Mouse (Mus musculus) layer of hippocampus, postnatal 14 days (tissue): ENCODE data around the gene Lrfn2. TPM values are rescaled to one million over a fixed set of nuclear protein-coding genes. Genes with fewer than 3 reads are reported as not detected.

Experiments
- DNase-seq, 2 experiments: peaks; one replicate each; pipeline ENCODE4 v3.0.0; 2021 to 2022; ENCODE audit warnings: low spot score in 2 of 2, mixed read lengths in 1 of 2
- microRNA-seq, 2 experiments: library from miRNA; unstranded; fragments of <30 nt; microRNA quantifications; one replicate each; pipeline ENCODE4 v1.2.0; 2021
- total RNA-seq, 2 experiments: library from RNA; stranded (reverse); gene quantifications; 2 replicates each; pipeline ENCODE4 v1.2.3; 2021

Lrfn2 gene
- total RNA-seq, 2 experiments from 2014 or later = 41.1 to 41.4 TPM

- DNase-seq = no peak
Observed at GRCm38 (mm10) chr17:49113336-49113735, 181.2 kb downstream of the Lrfn2 start.

GRCm38 (mm10) chr17:49124166-49124565 is 192.0 kb downstream of the Lrfn2 start:
- no peak for DNase-seq

- no peak for DNase-seq
Observed at GRCm38 (mm10) chr17:49124642-49125041, 192.5 kb downstream of the Lrfn2 start.

Small RNAs within 50 kb of the gene (microRNA-seq; reads per million reads assigned to microRNA genes)
- gene Gm44304 = 0.23 to 0.28 reads per million in 2 experiments
